Mouse (Mus musculus): ENCODE data around the gene Mecp2.
A peak's percentile ranks its signal among the peaks of the same experiment; 100 is the strongest.

Gene Mecp2

DNA sequence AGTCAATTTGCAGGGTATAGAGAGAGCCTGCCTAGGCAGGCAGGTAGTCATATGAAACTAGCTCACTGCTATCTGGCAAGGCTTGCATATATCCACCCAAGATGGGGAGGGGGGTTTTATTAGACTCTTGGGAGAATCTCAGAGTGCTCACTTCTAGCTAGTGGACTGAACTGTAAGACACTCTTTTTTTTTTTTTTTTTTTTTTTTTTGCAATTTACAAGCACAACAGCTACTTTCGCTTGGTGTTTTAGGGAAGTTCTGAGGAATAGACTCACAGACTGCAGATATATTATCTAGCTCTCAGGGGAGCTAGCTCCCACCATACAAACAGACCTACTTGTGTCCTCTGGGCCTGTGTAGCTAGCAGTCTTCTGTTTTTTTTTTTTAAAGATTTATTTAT, 120.6 kb downstream of the Mecp2 start:
- DNase-seq (ENCODE audit: low spot score in 2 of 2): no peak

GRCm38 (mm10) chrX:74008063-74008462, 127.1 kb downstream of the Mecp2 start:
- no peak for DNase-seq (ENCODE audit: low spot score in 2 of 2)

DNA sequence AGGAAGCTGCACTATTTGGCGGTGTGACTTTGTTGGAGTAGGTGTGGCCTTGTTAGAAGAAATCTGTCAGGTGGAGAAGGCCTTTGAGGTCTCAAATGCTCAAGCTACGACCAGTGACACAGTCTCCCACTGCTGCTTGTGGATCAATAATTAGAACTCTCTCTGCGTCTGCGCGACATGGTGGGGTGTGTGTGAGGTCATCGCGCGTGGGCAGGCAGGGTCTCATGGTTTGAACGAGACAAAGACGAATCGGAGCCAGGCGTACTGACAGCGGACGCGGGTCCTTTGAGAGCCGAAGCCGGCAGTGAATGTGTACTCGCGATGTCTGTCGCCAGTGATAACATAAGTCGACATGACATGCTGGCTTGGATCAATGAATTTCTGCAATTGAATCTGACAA, 128.8 kb downstream of the Mecp2 start:
- DNase-seq (ENCODE audit: low spot score in 2 of 2): no peak

DNA sequence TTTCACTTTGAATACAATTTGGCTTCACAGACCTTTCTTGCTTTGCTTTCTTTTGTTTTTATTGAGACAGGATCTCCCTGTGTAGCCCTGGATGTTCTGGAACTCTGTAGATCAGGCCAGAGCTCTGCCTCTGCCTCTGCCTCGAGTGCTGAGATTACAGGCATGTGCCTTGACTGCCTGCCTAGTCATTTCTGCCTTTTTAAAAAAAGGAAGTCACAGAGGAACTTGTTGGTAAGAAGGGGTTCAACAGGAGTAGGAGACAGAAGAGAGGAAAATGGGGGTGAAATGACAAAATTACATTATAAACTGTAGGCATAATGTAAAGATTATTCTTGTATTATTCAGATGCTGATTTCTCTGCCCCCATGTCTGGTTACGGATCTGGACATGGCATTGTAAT, 131.5 kb downstream of the Mecp2 start:
- no peak for DNase-seq (ENCODE audit: low spot score in 2 of 2)

- no peak for DNase-seq (ENCODE audit: low spot score in 2 of 2)
Observed at GRCm38 (mm10) chrX:74001024-74001423, 134.1 kb downstream of the Mecp2 start.

GRCm38 (mm10) chrX:73998911-73999869, 136.0 kb downstream of the Mecp2 start:
- DNase-seq (ENCODE audit: low spot score in 2 of 2): peak; percentile 43 to 51

DNA sequence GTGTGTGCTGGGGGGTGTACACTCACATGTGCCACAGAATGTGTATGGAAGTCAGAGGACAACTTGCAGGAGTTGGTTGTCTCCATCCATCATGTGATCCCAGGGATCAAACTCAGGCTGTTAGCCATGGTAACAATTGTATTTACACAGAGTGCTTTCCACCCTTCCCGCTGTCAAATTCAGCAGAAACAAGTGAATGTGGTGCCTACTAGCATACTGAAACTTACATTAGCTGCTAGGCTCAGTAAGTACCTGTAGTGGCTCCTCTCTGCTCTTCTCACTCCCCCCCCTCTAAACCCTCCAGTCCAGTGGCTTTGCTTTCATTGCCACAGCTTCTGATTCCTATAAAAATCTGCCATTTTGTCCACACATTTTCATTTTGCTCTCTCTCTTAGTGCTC, 157.4 kb downstream of the Mecp2 start:
- DNase-seq (ENCODE audit: low spot score in 2 of 2): no peak

Measured in right cerebral cortex, adult 2 months (tissue).